Mouse (Mus musculus): Measurements from ENCODE around the gene Wdr93. TPM values are rescaled to one million over a fixed set of nuclear protein-coding genes. Genes with fewer than 3 reads are reported as not detected.

The Wdr93 gene
- polyA plus RNA-seq, 1 experiment: not detected

DNA sequence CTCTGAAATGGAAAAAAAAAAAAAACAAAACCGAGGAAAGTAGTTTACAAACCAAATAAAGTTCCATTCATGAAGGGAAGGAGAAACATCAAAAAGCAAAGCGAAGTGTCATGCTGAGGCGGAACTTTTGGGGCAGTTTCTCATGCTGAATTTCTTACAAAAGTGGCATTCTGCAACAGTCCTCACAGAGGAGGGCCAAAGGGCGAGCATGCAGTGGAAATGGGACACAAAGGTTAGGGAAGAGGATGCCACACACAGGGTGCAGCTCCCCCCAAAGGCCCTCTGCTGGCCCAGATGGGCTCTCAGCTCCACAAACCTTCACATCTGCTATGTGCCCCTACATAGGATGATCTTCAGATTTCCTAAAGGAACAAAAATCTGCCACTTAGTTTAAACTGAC, 2.7 kb upstream of the Wdr93 start:
- H3K27ac ChIP-seq (ENCODE audit: insufficient read depth, low read depth, low read length): no peak overlapping the region
- WGBS: 78% methylated on average over 4 of the region's 4 CpGs
- TF ChIP-seq POLR2A (IDR thresholded peaks at IDR 0.05; ENCODE audit: insufficient read depth, low read depth, low read length): no peak
- no peak for TF ChIP-seq CTCF (IDR thresholded peaks at IDR 0.05; ENCODE audit: insufficient read depth, low read depth, low read length)
- 0 out of 2 replicates have a peak, but pooled peaks cover 2% of the 10 kb centered on the region for H3K4me1 ChIP-seq (ENCODE audit: control insufficient read depth, insufficient read depth, low read length)
- H3K4me3 ChIP-seq (ENCODE audit: insufficient read depth, low read depth, low read length): no peak overlapping the region

DNA sequence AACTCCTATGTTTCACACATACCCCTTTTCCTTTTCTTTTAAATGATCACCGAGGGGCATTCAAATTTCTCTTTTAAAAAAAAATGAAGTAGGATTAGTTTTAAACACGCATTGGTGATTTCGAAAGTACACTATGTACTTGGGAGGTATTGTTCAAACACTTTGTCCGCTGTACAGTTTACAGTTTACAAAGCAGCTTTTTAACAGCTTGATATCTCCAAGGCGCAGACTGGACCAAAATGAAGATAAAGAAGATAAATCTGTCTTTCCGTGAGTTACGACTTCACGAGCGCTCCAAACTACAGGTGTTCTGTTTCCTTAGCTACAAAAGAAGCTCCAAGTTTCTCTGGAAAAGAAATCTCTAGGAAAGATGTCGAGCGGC, 695 bp upstream of the Wdr93 start:
- H3K27ac ChIP-seq (ENCODE audit: insufficient read depth, low read depth, low read length): no peak overlapping the region
- H3K4me1 ChIP-seq (ENCODE audit: control insufficient read depth, insufficient read depth, low read length): 0 out of 2 replicates have a peak, but pooled peaks cover 2% of the 10 kb centered on the region
- TF ChIP-seq POLR2A (IDR thresholded peaks at IDR 0.05; ENCODE audit: insufficient read depth, low read depth, low read length): no peak
- TF ChIP-seq CTCF (IDR thresholded peaks at IDR 0.05; ENCODE audit: insufficient read depth, low read depth, low read length): no peak
- peak overlapping the region; percentile 61 for H3K4me3 ChIP-seq (ENCODE audit: insufficient read depth, low read depth, low read length)
- 12% methylated on average over 11 of the region's 11 CpGs for WGBS

GRCm38 (mm10) chr7:79744051-79744450, 1.1 kb downstream of the Wdr93 start:
- TF ChIP-seq POLR2A (IDR thresholded peaks at IDR 0.05; ENCODE audit: insufficient read depth, low read depth, low read length) (no peak), CTCF (IDR thresholded peaks at IDR 0.05; ENCODE audit: insufficient read depth, low read depth, low read length) (no peak)
- Histone ChIP-seq H3K4me3 (ENCODE audit: insufficient read depth, low read depth, low read length) (no peak overlapping the region), H3K4me1 (ENCODE audit: control insufficient read depth, insufficient read depth, low read length) (0 out of 2 replicates have a peak, but pooled peaks cover 2% of the 10 kb centered on the region), H3K27ac (ENCODE audit: insufficient read depth, low read depth, low read length) (no peak overlapping the region)
- WGBS: 88% methylated on average over 9 of the region's 9 CpGs

GRCm38 (mm10) chr7:79744585-79744984, 1.6 kb downstream of the Wdr93 start:
- 82% methylated on average over 5 of the region's 5 CpGs for WGBS
- no peak for TF ChIP-seq POLR2A (IDR thresholded peaks at IDR 0.05; ENCODE audit: insufficient read depth, low read depth, low read length)
- no peak for TF ChIP-seq CTCF (IDR thresholded peaks at IDR 0.05; ENCODE audit: insufficient read depth, low read depth, low read length)
- no peak overlapping the region for H3K27ac ChIP-seq (ENCODE audit: insufficient read depth, low read depth, low read length)

DNA sequence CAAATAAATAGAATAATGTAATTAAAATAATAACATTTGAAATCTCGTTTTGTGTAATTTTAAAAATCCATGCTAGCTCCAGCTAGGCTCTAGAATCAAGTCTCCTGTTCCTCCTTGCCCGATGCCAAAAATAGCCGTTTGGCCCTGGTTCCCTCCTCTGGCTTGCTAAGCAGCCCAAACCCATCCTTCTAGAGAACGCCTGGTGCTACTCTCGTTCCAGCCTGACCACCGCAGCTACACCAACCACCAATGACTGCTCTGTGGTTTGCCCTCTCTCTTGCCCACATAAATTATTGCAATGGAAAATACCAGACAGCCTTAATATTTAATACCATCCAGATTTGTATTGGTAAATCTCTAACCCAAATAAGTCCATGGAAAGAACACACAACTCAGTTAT, 4.7 kb downstream of the Wdr93 start:
- TF ChIP-seq POLR2A (IDR thresholded peaks at IDR 0.05; ENCODE audit: insufficient read depth, low read depth, low read length): no peak
- TF ChIP-seq CTCF (IDR thresholded peaks at IDR 0.05; ENCODE audit: insufficient read depth, low read depth, low read length): no peak
- 79% methylated on average over 6 of the region's 6 CpGs for WGBS
- Histone ChIP-seq H3K4me3 (ENCODE audit: insufficient read depth, low read depth, low read length) (no peak overlapping the region), H3K4me1 (ENCODE audit: control insufficient read depth, insufficient read depth, low read length) (0 out of 2 replicates have a peak, but pooled peaks cover 2% of the 10 kb centered on the region), H3K27ac (ENCODE audit: insufficient read depth, low read depth, low read length) (no peak overlapping the region)

More at GRCm38 (mm10) chr7:79744585-79744984, 1.6 kb downstream of the Wdr93 start:
- Histone ChIP-seq H3K4me1 (ENCODE audit: control insufficient read depth, insufficient read depth, low read length) (0 out of 2 replicates have a peak, but pooled peaks cover 2% of the 10 kb centered on the region), H3K4me3 (ENCODE audit: insufficient read depth, low read depth, low read length) (no peak overlapping the region)

DNA sequence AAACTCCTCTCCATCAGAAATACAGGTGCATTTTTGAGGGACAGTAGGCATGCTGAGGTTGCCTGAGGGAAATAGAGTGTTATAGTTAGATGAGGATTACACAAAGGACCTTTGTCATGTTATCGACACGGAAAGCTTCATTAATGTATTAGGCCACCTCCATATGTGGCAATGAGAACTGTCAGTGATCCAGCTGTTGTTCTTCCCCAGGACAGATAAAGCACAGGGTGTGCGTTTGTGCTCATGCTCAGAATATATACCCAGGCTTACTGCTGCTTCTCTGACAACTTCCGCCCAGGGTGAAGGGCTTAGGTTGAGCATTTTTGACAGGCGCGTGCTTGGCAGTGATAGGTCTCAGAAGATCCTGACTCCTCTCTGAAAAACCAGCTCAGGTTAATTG, 6.5 kb downstream of the Wdr93 start:
- no peak overlapping the region for H3K27ac ChIP-seq (ENCODE audit: insufficient read depth, low read depth, low read length)
- 88% methylated on average over 6 of the region's 6 CpGs for WGBS
- no peak overlapping the region for H3K4me3 ChIP-seq (ENCODE audit: insufficient read depth, low read depth, low read length)
- no peaks in the 10 kb centered on the region for H3K4me1 ChIP-seq (ENCODE audit: control insufficient read depth, insufficient read depth, low read length)
- TF ChIP-seq POLR2A (IDR thresholded peaks at IDR 0.05; ENCODE audit: insufficient read depth, low read depth, low read length) (no peak), CTCF (IDR thresholded peaks at IDR 0.05; ENCODE audit: insufficient read depth, low read depth, low read length) (no peak)

- Histone ChIP-seq H3K4me1 (ENCODE audit: control insufficient read depth, insufficient read depth, low read length) (no peaks in the 10 kb centered on the region), H3K4me3 (ENCODE audit: insufficient read depth, low read depth, low read length) (no peak overlapping the region), H3K27ac (ENCODE audit: insufficient read depth, low read depth, low read length) (no peak overlapping the region)
- TF ChIP-seq POLR2A (IDR thresholded peaks at IDR 0.05; ENCODE audit: insufficient read depth, low read depth, low read length): no peak
- no peak for TF ChIP-seq CTCF (IDR thresholded peaks at IDR 0.05; ENCODE audit: insufficient read depth, low read depth, low read length)
- 46% methylated on average over 2 of the region's 2 CpGs for WGBS
These were observed 13.4 kb downstream of the Wdr93 start for GRCm38 (mm10) chr7:79756334-79756733.

GRCm38 (mm10) chr7:79758176-79758575, 15.2 kb downstream of the Wdr93 start:
- TF ChIP-seq POLR2A (IDR thresholded peaks at IDR 0.05; ENCODE audit: insufficient read depth, low read depth, low read length) (no peak), CTCF (IDR thresholded peaks at IDR 0.05; ENCODE audit: insufficient read depth, low read depth, low read length) (no peak)
- Histone ChIP-seq H3K4me3 (ENCODE audit: insufficient read depth, low read depth, low read length) (no peak overlapping the region), H3K27ac (ENCODE audit: insufficient read depth, low read depth, low read length) (no peak overlapping the region), H3K4me1 (ENCODE audit: control insufficient read depth, insufficient read depth, low read length) (no peaks in the 10 kb centered on the region)
- 85% methylated on average over 6 of the region's 6 CpGs for WGBS

- TF ChIP-seq POLR2A (IDR thresholded peaks at IDR 0.05; ENCODE audit: insufficient read depth, low read depth, low read length) (no peak), CTCF (IDR thresholded peaks at IDR 0.05; ENCODE audit: insufficient read depth, low read depth, low read length) (no peak)
- no peak overlapping the region for H3K4me3 ChIP-seq (ENCODE audit: insufficient read depth, low read depth, low read length)
- H3K27ac ChIP-seq (ENCODE audit: insufficient read depth, low read depth, low read length): no peak overlapping the region
- no peaks in the 10 kb centered on the region for H3K4me1 ChIP-seq (ENCODE audit: control insufficient read depth, insufficient read depth, low read length)
These were observed 16.8 kb downstream of the Wdr93 start for GRCm38 (mm10) chr7:79759766-79760165.
